Mouse (Mus musculus) G1E-ER4 (cell line): ENCODE data around the gene Ptgir. TPM values are rescaled to one million over a fixed set of nuclear protein-coding genes. Genes with fewer than 3 reads are reported as not detected.

Experiments
- GATA1 ChIP-seq: IDR thresholded peaks from one replicate; pipeline ENCODE4 v1.8.0; 2012; ENCODE audit warnings: low read length, inconsistent platforms
- polyA plus RNA-seq: library from polyadenylated mRNA; stranded (reverse); fragments of >175 nt; gene quantifications from 2 replicates; pipeline ENCODE4 v1.2.3, GENCODE M21; 2012

Gene Ptgir
- polyA plus RNA-seq, 1 experiment = 1.7 TPM

DNA sequence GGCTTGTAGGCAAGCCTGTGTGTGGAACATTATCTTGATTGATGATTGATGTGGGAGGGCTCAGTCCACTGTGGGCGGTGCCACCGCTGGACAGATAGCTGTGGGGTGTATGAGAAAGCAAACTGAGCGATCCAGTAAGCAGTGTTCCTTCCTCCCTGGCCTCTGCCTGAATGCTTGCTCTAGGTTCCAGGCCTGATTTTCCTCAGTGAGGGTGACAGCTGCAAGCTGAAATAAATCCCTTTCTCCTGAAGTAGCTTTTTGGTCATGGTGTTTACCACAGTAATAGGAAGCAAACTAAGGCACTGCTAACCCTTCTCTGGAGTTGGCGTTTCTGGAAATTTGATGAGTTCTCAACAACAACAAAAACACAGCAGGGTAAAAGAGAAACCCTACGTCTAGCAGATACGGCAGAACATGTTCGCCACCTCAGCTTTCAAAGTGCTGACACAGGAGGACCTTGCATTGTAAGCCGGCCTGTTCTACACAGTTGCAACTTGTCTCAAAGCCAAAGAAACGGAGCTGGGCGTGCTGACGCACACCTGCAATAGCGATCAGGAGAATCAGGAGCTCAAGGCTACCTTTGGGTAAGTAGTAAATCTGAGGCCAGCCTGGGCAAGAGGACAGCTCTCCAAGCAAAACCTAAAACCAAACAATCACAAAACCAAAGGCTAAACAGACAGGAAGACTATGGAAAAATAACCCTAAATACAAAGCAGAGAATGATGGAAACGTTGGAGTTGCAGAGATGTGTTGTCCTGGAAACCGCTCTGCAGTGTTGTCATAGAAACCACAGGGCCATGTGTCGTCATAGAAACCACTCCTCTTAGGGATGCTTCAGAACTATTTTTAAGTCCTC lies 50.3 kb downstream of the Ptgir start:
- TF ChIP-seq GATA1 = no peak

DNA sequence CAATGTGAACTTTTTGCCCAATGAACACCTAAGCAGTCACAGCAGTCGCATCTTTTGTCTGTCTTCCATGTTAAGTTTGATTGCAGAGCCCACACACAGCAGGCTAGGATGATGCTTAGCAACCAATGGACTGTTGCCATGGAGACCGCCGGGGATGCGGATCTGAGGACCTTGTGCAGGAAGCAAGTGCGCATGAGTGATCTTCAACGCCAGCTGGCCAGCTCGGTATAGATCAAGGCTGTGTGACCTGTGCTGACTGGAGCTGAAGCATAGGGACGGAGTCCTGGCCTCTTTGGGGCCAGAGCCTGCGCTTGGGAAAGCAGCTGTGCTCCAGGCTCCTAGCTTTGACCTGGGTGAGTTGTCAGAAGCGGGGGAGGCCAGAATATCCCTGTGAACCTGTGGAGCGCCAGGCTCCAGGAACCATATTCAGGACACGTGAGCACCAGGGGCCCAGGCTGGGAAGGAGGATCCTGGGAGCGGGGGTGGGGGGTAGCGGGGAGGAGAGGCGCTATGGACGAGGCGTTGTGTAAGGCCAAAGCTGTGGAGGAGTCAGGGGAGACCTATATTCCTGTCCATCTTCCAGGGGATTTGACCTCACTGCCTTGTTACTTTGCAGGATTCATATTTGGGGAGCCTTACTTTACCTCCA lies 53.4 kb downstream of the Ptgir start, which contains the start of gene Pnmal1:
Gene Pnmal1, plus strand, starts transcription at position 141 of the 649 bp plus-strand sequence.
- no peak for TF ChIP-seq GATA1

Other genes starting within 250 kb of the Ptgir start
- gene Ceacam15, start 230.8 kb upstream of the Ptgir start, polyA plus RNA-seq = not detected in 2 replicates
- gene Ceacam9, start 184.6 kb upstream of the Ptgir start, polyA plus RNA-seq = not detected in 2 replicates
- gene Ap2s1, start 168.1 kb upstream of the Ptgir start, polyA plus RNA-seq = 642 and 939 TPM in 2 replicates
- gene Slc1a5, start 125.2 kb upstream of the Ptgir start, polyA plus RNA-seq = 19.9 and 22.4 TPM in 2 replicates
- 136 and 156 TPM in 2 replicates for gene Strn4, start 90.6 kb upstream of the Ptgir start, polyA plus RNA-seq
- 49.0 and 51.5 TPM in 2 replicates for gene Fkrp, start 89.8 kb upstream of the Ptgir start, polyA plus RNA-seq
- 16.1 and 29.6 TPM in 2 replicates for gene Prkd2, start 63.6 kb upstream of the Ptgir start, polyA plus RNA-seq
- 0.23 and 0.45 TPM in 2 replicates for gene Dact3, start 31.2 kb upstream of the Ptgir start, polyA plus RNA-seq
- gene Gng8, start 14.7 kb upstream of the Ptgir start, polyA plus RNA-seq = not detected in 2 replicates
- 1,990 and 2,185 TPM in 2 replicates for gene Calm3, start 17.6 kb downstream of the Ptgir start, polyA plus RNA-seq
- not detected in 2 replicates for gene Pnmal2, start 38.2 kb downstream of the Ptgir start, polyA plus RNA-seq
- not detected in 2 replicates for gene Pnmal1, start 53.2 kb downstream of the Ptgir start, polyA plus RNA-seq
- not detected in 2 replicates for gene Gm42372, start 76.6 kb downstream of the Ptgir start, polyA plus RNA-seq
- gene Ccdc8, start 86.2 kb downstream of the Ptgir start, polyA plus RNA-seq = 5.6 and 6.8 TPM in 2 replicates
- gene Ppp5c, start 121.4 kb downstream of the Ptgir start, polyA plus RNA-seq = 155 and 165 TPM in 2 replicates
- gene Hif3a, start 155.9 kb downstream of the Ptgir start, polyA plus RNA-seq = 177 and 202 TPM in 2 replicates
- not detected in 2 replicates for gene Psg16, start 167.6 kb downstream of the Ptgir start, polyA plus RNA-seq
- gene Ceacam3, start 243.8 kb downstream of the Ptgir start, polyA plus RNA-seq = not detected in 2 replicates